Mouse (Mus musculus): ENCODE results near the gene Rab43. TPM values are rescaled to one million over a fixed set of nuclear protein-coding genes. Genes with fewer than 3 reads are reported as not detected.

Gene Rab43
- total and polyA plus RNA-seq, 2 experiments, result 71.9 to 106 TPM

DNA sequence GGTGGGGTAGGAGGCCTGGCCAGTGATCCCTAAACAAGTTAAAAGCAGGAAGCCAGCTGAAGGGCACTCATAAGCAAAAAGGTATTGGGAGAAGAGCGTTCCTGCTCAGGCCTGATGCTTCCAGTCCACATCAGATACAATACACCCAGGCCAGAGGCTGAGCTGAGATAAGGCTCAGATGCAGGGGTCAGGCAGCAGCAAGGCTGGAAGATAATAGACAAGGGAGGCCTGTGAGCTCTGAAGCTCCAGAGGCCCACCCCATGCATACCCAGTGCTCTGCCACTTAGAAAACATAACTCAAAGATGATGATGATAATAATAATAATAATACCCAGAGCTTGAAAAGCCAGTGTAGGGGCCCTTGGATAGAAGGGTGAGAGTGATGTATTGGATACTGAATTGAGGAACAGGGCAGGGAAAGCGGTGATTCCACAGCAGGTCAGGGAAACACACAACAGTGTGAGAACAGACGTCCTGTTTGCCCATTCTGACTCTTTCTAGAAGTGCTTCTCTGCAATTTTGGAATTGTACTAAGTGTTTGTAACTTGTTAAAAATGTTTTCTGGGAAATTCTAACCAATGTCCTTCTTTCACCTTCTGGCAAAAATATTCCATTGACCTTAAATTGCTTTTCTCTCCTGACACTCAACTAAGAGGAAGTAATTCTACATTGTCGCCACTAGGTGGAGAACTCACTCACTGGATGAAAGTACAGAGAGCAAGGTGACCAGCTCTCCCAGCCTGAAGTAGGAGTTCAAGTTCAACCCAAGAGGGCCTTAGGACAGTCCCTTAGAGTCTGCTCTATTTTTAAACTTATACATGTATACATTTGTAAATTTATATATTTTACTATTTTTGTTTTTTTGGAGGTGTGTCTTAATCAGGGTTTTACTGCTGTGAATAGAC, 48.3 kb downstream of the Rab43 start:
- Histone ChIP-seq H3K4me3 (ENCODE audit: insufficient read depth, low read depth, low read length) (no peak overlapping the region), H3K36me3 (ENCODE audit: control insufficient read depth, insufficient read depth, low read length) (no peaks in the 10 kb centered on the region), H3K9ac (ENCODE audit: low read depth, low read length) (no peak overlapping the region), H3K27ac (replicated peaks; ENCODE audit: insufficient read depth, low read depth, low read length) (no peak overlapping the region), H3K27me3 (ENCODE audit: control insufficient read depth, insufficient read depth, low read length) (no peaks in the 10 kb centered on the region), H3K4me1 (ENCODE audit: control insufficient read depth, insufficient read depth, low read length) (peaks cover 8% of the 10 kb centered on the region), H3K79me2 (ENCODE audit: control insufficient read depth, insufficient read depth, low read length) (no peaks in the 10 kb centered on the region)
- WGBS, result 54% methylated on average over 4 of the region's 4 CpGs
- peak; percentile 53 for TF ChIP-seq CTCF (IDR thresholded peaks at IDR 0.05; ENCODE audit: low read depth, low read length)
- TF ChIP-seq POLR2A (IDR thresholded peaks at IDR 0.05; ENCODE audit: extremely low read depth, insufficient read depth, low read length), result no peak
- peak; percentile 64 for DNase-seq (ENCODE audit: extremely low read depth, low read depth, low spot score)

DNA sequence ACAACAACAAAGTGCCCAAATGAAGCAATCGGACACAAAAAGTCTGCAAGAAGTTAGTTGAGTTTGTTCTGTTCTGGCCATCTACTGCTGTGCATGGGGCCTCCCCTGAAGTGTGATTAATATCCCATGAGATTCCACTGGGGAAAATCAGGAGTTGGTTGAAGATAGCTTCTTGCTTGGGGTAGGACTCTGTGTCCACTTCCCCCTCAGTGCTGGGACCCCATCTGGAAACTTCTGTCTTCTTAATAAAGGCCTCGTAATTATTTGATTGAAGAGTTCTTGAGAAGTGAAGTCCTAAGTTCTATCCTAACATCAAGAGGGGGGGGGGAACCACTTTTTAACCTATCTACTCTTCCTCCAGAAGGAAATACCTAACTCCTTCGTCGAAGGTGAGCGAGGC, 49.8 kb downstream of the Rab43 start:
- Histone ChIP-seq H3K4me1 (ENCODE audit: control insufficient read depth, insufficient read depth, low read length) (peaks cover 8% of the 10 kb centered on the region), H3K27me3 (ENCODE audit: control insufficient read depth, insufficient read depth, low read length) (no peaks in the 10 kb centered on the region), H3K36me3 (ENCODE audit: control insufficient read depth, insufficient read depth, low read length) (no peaks in the 10 kb centered on the region), H3K79me2 (ENCODE audit: control insufficient read depth, insufficient read depth, low read length) (no peaks in the 10 kb centered on the region), H3K4me3 (ENCODE audit: insufficient read depth, low read depth, low read length) (no peak overlapping the region), H3K27ac (replicated peaks; ENCODE audit: insufficient read depth, low read depth, low read length) (no peak overlapping the region), H3K9ac (ENCODE audit: low read depth, low read length) (no peak overlapping the region)
- DNase-seq (ENCODE audit: extremely low read depth, low read depth, low spot score), result no peak
- TF ChIP-seq POLR2A (IDR thresholded peaks at IDR 0.05; ENCODE audit: extremely low read depth, insufficient read depth, low read length) (no peak), CTCF (IDR thresholded peaks at IDR 0.05; ENCODE audit: low read depth, low read length) (no peak)
- 87% methylated on average over 5 of the region's 5 CpGs for WGBS

DNA sequence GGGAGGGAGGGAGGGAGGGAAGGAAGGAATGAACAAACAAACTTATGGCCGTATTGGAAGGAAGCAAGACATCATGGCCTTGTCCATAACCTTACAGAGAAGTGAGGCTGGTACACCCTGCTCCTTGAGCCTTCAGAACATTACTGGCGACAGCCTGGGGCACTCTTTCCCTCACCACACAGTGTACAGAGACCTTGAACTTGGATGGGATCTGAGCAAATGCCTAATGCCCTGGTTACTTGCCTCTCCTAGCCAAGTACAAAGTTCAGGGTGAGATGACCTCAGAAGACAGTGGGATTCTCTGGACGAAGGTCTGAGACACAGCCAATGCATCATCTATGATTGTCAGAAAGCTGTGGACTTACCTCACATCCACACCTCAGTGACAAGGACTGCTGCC, 52.1 kb downstream of the Rab43 start:
- 14% methylated on average over 3 of the region's 3 CpGs for WGBS

DNA sequence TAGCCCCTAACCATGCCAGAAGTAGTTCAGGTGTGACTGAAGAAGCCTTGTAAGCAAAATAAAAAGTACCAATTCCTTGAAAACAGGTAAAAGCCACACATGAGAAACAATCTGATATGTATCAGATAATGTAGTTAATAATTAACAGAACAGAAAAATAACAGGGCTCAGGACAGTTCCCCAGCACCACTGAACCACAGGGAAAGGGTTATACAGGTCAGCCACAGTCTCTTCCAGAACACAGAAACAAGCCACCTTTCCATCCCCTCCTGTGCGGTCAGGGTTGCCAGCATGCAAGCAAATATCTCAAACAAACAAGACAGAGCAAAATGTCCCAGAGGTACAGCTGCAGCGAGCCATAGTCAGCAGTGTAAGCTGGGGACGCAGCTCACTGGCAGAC, 52.6 kb downstream of the Rab43 start:
- H3K79me2 ChIP-seq (ENCODE audit: control insufficient read depth, insufficient read depth, low read length), result no peaks in the 10 kb centered on the region
- H3K4me3 ChIP-seq (ENCODE audit: insufficient read depth, low read depth, low read length), result no peak overlapping the region
- no peaks in the 10 kb centered on the region for H3K27me3 ChIP-seq (ENCODE audit: control insufficient read depth, insufficient read depth, low read length)
- peak; percentile 90 for DNase-seq (ENCODE audit: extremely low read depth, low read depth, low spot score)
- H3K9ac ChIP-seq (ENCODE audit: low read depth, low read length), result 0 out of 2 replicates have a peak overlapping the region, but pooled peaks have one; percentile 20
- no peaks in the 10 kb centered on the region for H3K36me3 ChIP-seq (ENCODE audit: control insufficient read depth, insufficient read depth, low read length)
- no peak for TF ChIP-seq CTCF (IDR thresholded peaks at IDR 0.05; ENCODE audit: low read depth, low read length)
- TF ChIP-seq POLR2A (IDR thresholded peaks at IDR 0.05; ENCODE audit: extremely low read depth, insufficient read depth, low read length), result no peak
- 24% methylated on average over 3 of the region's 3 CpGs for WGBS
- peak overlapping the region; percentile 75 for H3K27ac ChIP-seq (replicated peaks; ENCODE audit: insufficient read depth, low read depth, low read length)
- peaks cover 8% of the 10 kb centered on the region for H3K4me1 ChIP-seq (ENCODE audit: control insufficient read depth, insufficient read depth, low read length)

More for the DNA sequence above, 52.1 kb downstream of the Rab43 start:
- Histone ChIP-seq H3K4me1 (ENCODE audit: control insufficient read depth, insufficient read depth, low read length) (peaks cover 8% of the 10 kb centered on the region), H3K79me2 (ENCODE audit: control insufficient read depth, insufficient read depth, low read length) (no peaks in the 10 kb centered on the region), H3K27me3 (ENCODE audit: control insufficient read depth, insufficient read depth, low read length) (no peaks in the 10 kb centered on the region), H3K36me3 (ENCODE audit: control insufficient read depth, insufficient read depth, low read length) (no peaks in the 10 kb centered on the region), H3K4me3 (ENCODE audit: insufficient read depth, low read depth, low read length) (no peak overlapping the region), H3K9ac (ENCODE audit: low read depth, low read length) (0 out of 2 replicates have a peak overlapping the region, but pooled peaks have one; percentile 20), H3K27ac (replicated peaks; ENCODE audit: insufficient read depth, low read depth, low read length) (peak overlapping the region; percentile 75)
- TF ChIP-seq CTCF (IDR thresholded peaks at IDR 0.05; ENCODE audit: low read depth, low read length) (no peak), POLR2A (IDR thresholded peaks at IDR 0.05; ENCODE audit: extremely low read depth, insufficient read depth, low read length) (no peak)
- peak; percentile 77 for DNase-seq (ENCODE audit: extremely low read depth, low read depth, low spot score)

DNA sequence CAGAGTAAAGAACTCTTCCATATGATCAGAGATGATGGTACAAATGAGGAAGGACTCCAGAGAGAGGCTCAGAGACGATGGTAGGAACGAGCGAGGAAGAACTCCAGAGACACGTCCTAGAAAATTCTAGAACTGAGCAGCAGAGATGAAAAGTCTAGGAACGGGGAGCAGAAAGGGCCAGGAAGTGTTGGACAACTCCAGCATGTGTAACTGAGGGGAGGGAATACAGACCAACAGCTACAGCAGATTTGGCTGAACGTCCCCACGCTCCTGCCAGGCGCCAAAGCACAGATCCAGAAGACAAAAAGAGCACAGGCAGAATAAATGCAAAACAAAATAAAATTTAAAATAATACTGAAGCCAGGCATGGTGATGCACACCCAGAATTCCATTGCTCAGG, 55.1 kb downstream of the Rab43 start:
- H3K27me3 ChIP-seq (ENCODE audit: control insufficient read depth, insufficient read depth, low read length), result no peaks in the 10 kb centered on the region
- H3K9ac ChIP-seq (ENCODE audit: low read depth, low read length), result no peak overlapping the region
- WGBS, result 89% methylated on average over 8 of the region's 8 CpGs
- H3K36me3 ChIP-seq (ENCODE audit: control insufficient read depth, insufficient read depth, low read length), result no peaks in the 10 kb centered on the region
- no peak overlapping the region for H3K27ac ChIP-seq (replicated peaks; ENCODE audit: insufficient read depth, low read depth, low read length)
- TF ChIP-seq POLR2A (IDR thresholded peaks at IDR 0.05; ENCODE audit: extremely low read depth, insufficient read depth, low read length) (no peak), CTCF (IDR thresholded peaks at IDR 0.05; ENCODE audit: low read depth, low read length) (no peak)
- peaks cover 8% of the 10 kb centered on the region for H3K4me1 ChIP-seq (ENCODE audit: control insufficient read depth, insufficient read depth, low read length)
- no peaks in the 10 kb centered on the region for H3K79me2 ChIP-seq (ENCODE audit: control insufficient read depth, insufficient read depth, low read length)
- no peak overlapping the region for H3K4me3 ChIP-seq (ENCODE audit: insufficient read depth, low read depth, low read length)
- DNase-seq (ENCODE audit: extremely low read depth, low read depth, low spot score), result no peak

DNA sequence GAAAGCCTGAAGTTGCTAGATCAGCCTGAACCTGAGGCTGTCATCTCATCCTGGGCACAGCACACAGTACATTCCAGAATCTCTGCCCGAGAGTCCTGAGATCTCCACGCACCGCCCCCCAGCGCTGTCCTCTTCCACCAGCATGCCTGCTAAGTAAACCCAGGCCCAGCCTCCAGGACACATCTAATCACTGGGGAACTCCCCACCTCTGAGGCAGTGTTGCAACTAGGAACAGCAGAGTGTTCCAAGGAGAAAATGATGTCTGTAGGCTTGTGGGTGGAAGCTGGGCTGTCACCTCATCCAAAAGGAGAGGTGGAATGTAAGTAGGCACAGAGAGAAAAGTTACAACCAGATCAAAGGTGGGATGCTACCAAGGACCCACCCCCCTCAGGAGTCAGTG, 56.8 kb downstream of the Rab43 start:
- no peak for DNase-seq (ENCODE audit: extremely low read depth, low read depth, low spot score)
- H3K27me3 ChIP-seq (ENCODE audit: control insufficient read depth, insufficient read depth, low read length), result no peaks in the 10 kb centered on the region
- H3K4me1 ChIP-seq (ENCODE audit: control insufficient read depth, insufficient read depth, low read length), result peaks cover 8% of the 10 kb centered on the region
- no peaks in the 10 kb centered on the region for H3K36me3 ChIP-seq (ENCODE audit: control insufficient read depth, insufficient read depth, low read length)
- H3K9ac ChIP-seq (ENCODE audit: low read depth, low read length), result no peak overlapping the region
- no peak overlapping the region for H3K4me3 ChIP-seq (ENCODE audit: insufficient read depth, low read depth, low read length)
- H3K27ac ChIP-seq (replicated peaks; ENCODE audit: insufficient read depth, low read depth, low read length), result no peak overlapping the region
- H3K79me2 ChIP-seq (ENCODE audit: control insufficient read depth, insufficient read depth, low read length), result no peaks in the 10 kb centered on the region
- TF ChIP-seq POLR2A (IDR thresholded peaks at IDR 0.05; ENCODE audit: extremely low read depth, insufficient read depth, low read length) (no peak), CTCF (IDR thresholded peaks at IDR 0.05; ENCODE audit: low read depth, low read length) (no peak)
- WGBS, result 95% methylated on average over 4 of the region's 4 CpGs

All from liver, adult 2 months (tissue).